Mouse (Mus musculus) myocyte (in vitro differentiated cells): ENCODE data around the gene Hoxa4. TPM values are rescaled to one million over a fixed set of nuclear protein-coding genes. Genes with fewer than 3 reads are reported as not detected.

Experiments used
- H3K27me3 ChIP-seq: one replicate; pipeline ENCODE4 v1.6.1; 2011; ENCODE audit not compliant: control insufficient read depth, insufficient read depth, insufficient read length
- H3K36me3 ChIP-seq: one replicate; pipeline ENCODE4 v1.6.1; 2011; ENCODE audit not compliant: control insufficient read depth, insufficient read depth
- H3K4me2 ChIP-seq: one replicate; pipeline ENCODE4 v1.6.1; 2011; ENCODE audit warnings: low read depth, control low read depth
- H3K4me3 ChIP-seq: one replicate; pipeline ENCODE4 v1.5.1; 2011; ENCODE audit warnings: mild to moderate bottlenecking, control low read depth, moderate library complexity
- H3K79me2 ChIP-seq: one replicate; pipeline ENCODE4 v1.6.1; 2011; ENCODE audit not compliant: control insufficient read depth, insufficient read depth
- H3ac ChIP-seq: one replicate; pipeline ENCODE4 v1.6.1; 2011; ENCODE audit not compliant: control insufficient read depth, insufficient read length
- CEBPB ChIP-seq: IDR thresholded peaks from 2 replicates; pipeline ENCODE4 v1.6.1; 2011; ENCODE audit warnings: mild to moderate bottlenecking, moderate library complexity; ENCODE audit not compliant: poor library complexity, insufficient read depth, severe bottlenecking
- E2F4 ChIP-seq: IDR thresholded peaks from one replicate; pipeline ENCODE4 v1.6.1; 2011; ENCODE audit warnings: mild to moderate bottlenecking, control low read depth, moderate library complexity; ENCODE audit not compliant: insufficient read depth
- MAX ChIP-seq: IDR thresholded peaks from one replicate; pipeline ENCODE4 v1.6.1; 2011; ENCODE audit warnings: low read depth, mild to moderate bottlenecking, control low read depth
- MYOD1 ChIP-seq, 3 experiments: IDR thresholded peaks; one replicate each; pipeline ENCODE4 v1.6.1; 2011; ENCODE audit warnings: control low read depth in 2 of 3, low read depth in 2 of 3, mild to moderate bottlenecking in 2 of 3, moderate library complexity in 1 of 3; ENCODE audit not compliant: insufficient read length in 2 of 3, control insufficient read depth in 1 of 3
- MYOG ChIP-seq, 3 experiments: IDR thresholded peaks; one replicate each; pipeline ENCODE4 v1.6.1; 2011; ENCODE audit warnings: control low read depth in 2 of 3, low read depth in 2 of 3, mild to moderate bottlenecking in 2 of 3; ENCODE audit not compliant: insufficient read length in 2 of 3, control insufficient read depth in 1 of 3, insufficient read depth in 1 of 3
- POLR2A ChIP-seq: IDR thresholded peaks from one replicate; pipeline ENCODE4 v1.6.1; 2011; ENCODE audit warnings: low read depth, mild to moderate bottlenecking, control low read depth, moderate library complexity; ENCODE audit not compliant: insufficient read length
- POLR2AphosphoS2 ChIP-seq: IDR thresholded peaks from one replicate; pipeline ENCODE4 v1.6.1; 2011; ENCODE audit warnings: low read depth, control low read depth; ENCODE audit not compliant: insufficient read length
- REST ChIP-seq: IDR thresholded peaks from one replicate; pipeline ENCODE4 v1.6.1; 2011; ENCODE audit warnings: mild to moderate bottlenecking, control low read depth, moderate library complexity; ENCODE audit not compliant: insufficient read depth, insufficient read length
- SRF ChIP-seq: IDR thresholded peaks from one replicate; pipeline ENCODE4 v1.6.1; 2011; ENCODE audit warnings: low read depth; ENCODE audit not compliant: control insufficient read depth, insufficient read length
- TCF12 ChIP-seq: IDR thresholded peaks from one replicate; pipeline ENCODE4 v1.6.1; 2011; ENCODE audit warnings: mild to moderate bottlenecking, control low read depth; ENCODE audit not compliant: poor library complexity, insufficient read depth, severe bottlenecking
- TCF3 ChIP-seq: IDR thresholded peaks from one replicate; pipeline ENCODE4 v1.6.1; 2011; ENCODE audit warnings: low read depth, control low read depth; ENCODE audit not compliant: insufficient read length
- USF1 ChIP-seq: IDR thresholded peaks from one replicate; pipeline ENCODE4 v1.6.1; 2011; ENCODE audit warnings: low read depth, mild to moderate bottlenecking, control low read depth, moderate library complexity
- polyA plus RNA-seq: library from polyadenylated mRNA; unstranded; fragments of >200 nt; fragmentation: generic; extraction: Trizol; gene quantifications from one replicate; pipeline ENCODE4 v1.2.1, GENCODE M21; 2012; ENCODE audit warnings: missing spikeins

Hoxa4 gene
- polyA plus RNA-seq, 1 experiment: 1.4 TPM

- no peaks in the 10 kb centered on the region for H3K79me2 ChIP-seq
- H3K4me3 ChIP-seq: no peak overlapping the region
- no peaks in the 10 kb centered on the region for H3K27me3 ChIP-seq
- no peak overlapping the region for H3K4me2 ChIP-seq
- no peak overlapping the region for H3ac ChIP-seq
- TF ChIP-seq USF1 (no peak), POLR2A (no peak)
- H3K36me3 ChIP-seq: no peaks in the 10 kb centered on the region
Observed at GRCm38 (mm10) chr6:52152226-52153193, 39.0 kb downstream of the Hoxa4 start.

DNA sequence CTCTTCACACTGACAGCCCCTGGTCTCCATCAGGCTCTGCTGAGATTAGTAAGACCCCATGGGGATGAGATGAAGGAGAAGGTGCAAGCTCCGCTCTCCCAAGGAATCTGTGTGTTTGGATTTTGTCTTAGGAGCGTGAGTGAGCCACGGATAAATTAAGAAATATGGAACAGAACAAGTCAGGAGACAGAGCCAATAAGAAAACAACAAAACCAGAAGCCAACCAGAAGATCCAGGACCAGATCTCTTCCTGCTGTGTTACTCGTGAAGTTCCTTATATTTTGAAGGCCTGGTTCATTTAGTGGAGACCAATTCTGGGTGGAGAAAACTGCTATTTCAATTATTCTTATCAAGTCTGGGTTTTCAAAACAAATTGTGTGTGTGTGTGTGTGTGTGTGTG is 40.0 kb downstream of the Hoxa4 start:
- Histone ChIP-seq H3K4me2 (no peak overlapping the region), H3ac (no peak overlapping the region), H3K27me3 (no peaks in the 10 kb centered on the region), H3K79me2 (no peaks in the 10 kb centered on the region), H3K4me3 (no peak overlapping the region), H3K36me3 (no peaks in the 10 kb centered on the region)
- TF ChIP-seq POLR2A (no peak), POLR2AphosphoS2 (no peak), MAX (no peak), TCF3 (no peak), SRF (no peak), REST (no peak), MYOD1 (IDR thresholded peaks at IDR 0.05; ENCODE audit: control insufficient read depth in 1 of 3, insufficient read length in 2 of 3, low read depth in 2 of 3) (no peak), USF1 (no peak), MYOG (IDR thresholded peaks at IDR 0.05; ENCODE audit: control insufficient read depth in 1 of 3, insufficient read depth in 1 of 3, insufficient read length in 2 of 3, low read depth in 2 of 3) (no peak), CEBPB (no peak), E2F4 (no peak), TCF12 (no peak)

DNA sequence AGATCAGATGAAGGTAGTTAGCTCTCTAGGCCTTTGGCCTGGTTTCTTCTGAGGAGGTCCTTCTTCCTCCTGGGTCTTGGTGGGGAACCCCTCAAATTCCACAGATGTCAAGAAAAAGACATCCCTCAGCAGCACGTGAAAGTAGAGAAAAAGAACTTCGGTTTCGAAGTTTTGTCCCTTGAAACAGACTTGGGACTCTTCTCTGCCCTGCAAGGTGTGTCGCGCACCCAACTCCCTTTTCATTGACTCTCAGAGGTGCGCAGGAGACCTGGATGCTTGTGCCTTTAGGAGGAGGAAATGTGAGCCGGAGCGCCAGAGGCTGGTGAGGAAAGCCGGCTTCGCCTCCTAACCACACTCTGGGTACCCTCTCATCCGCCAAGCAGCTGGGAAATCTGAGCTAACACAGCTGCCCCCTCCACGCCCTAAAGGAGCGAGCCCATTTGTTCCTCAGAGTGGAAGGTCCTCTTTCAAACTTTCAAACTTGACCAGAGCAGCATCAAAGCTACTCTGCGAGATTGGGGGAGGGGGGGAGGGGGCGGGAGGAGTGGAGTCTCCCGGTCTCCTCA is 41.1 kb downstream of the Hoxa4 start:
- Histone ChIP-seq H3K4me2 (peak overlapping the region; percentile 63), H3K36me3 (no peaks in the 10 kb centered on the region), H3K4me3 (no peak overlapping the region), H3ac (no peak overlapping the region), H3K79me2 (no peaks in the 10 kb centered on the region), H3K27me3 (no peaks in the 10 kb centered on the region)
- TF ChIP-seq CEBPB (no peak), TCF3 (peak; percentile 72), MAX (no peak), SRF (no peak), MYOG (IDR thresholded peaks at IDR 0.05; ENCODE audit: control insufficient read depth in 1 of 3, insufficient read depth in 1 of 3, insufficient read length in 2 of 3, low read depth in 2 of 3) (peak; percentile 79 to 98 (median 91)), MYOD1 (IDR thresholded peaks at IDR 0.05; ENCODE audit: control insufficient read depth in 1 of 3, insufficient read length in 2 of 3, low read depth in 2 of 3) (peak; percentile 42 to 96 (median 90)), E2F4 (no peak), TCF12 (peak; percentile 78), POLR2AphosphoS2 (no peak), USF1 (no peak)

Other genes starting within 250 kb of the Hoxa4 start
- gene Skap2, start 179.2 kb downstream of the Hoxa4 start, polyA plus RNA-seq: 25.6 TPM
- 2.0 TPM for gene Hoxa1, start 33.4 kb downstream of the Hoxa4 start, polyA plus RNA-seq
- gene Hoxa2, start 26.9 kb downstream of the Hoxa4 start, polyA plus RNA-seq: 0.32 TPM
- 0.11 TPM for gene 5730596B20Rik, start 14.3 kb downstream of the Hoxa4 start, polyA plus RNA-seq
- 1.6 TPM for gene Hoxa5, start 12.8 kb upstream of the Hoxa4 start, polyA plus RNA-seq
- gene Hoxa6, start 17.0 kb upstream of the Hoxa4 start, polyA plus RNA-seq: 0.88 TPM
- gene Hoxa3, start 21.6 kb upstream of the Hoxa4 start, polyA plus RNA-seq: 1.0 TPM
- 0.52 TPM for gene Gm28308, start 21.6 kb upstream of the Hoxa4 start, polyA plus RNA-seq
- gene Hoxa7, start 30.1 kb upstream of the Hoxa4 start, polyA plus RNA-seq: 11.9 TPM
- 17.7 TPM for gene Hoxa9, start 39.3 kb upstream of the Hoxa4 start, polyA plus RNA-seq
- gene Hoxa10, start 49.1 kb upstream of the Hoxa4 start, polyA plus RNA-seq: 15.8 TPM
- gene Hoxa11, start 54.1 kb upstream of the Hoxa4 start, polyA plus RNA-seq: 10.9 TPM
- 0.72 TPM for gene Hoxa13, start 69.1 kb upstream of the Hoxa4 start, polyA plus RNA-seq
- not detected for gene Evx1, start 121.7 kb upstream of the Hoxa4 start, polyA plus RNA-seq